Mouse (Mus musculus) kidney, postnatal 4 days (tissue): ENCODE results near the gene Olfr1461.

ENCODE experiments used
- DNase-seq, 2 experiments: peaks; one replicate each; pipeline ENCODE4 v3.0.0; 2021; ENCODE audit warnings: mixed read lengths in 2 of 2

The Olfr1461 gene

DNA sequence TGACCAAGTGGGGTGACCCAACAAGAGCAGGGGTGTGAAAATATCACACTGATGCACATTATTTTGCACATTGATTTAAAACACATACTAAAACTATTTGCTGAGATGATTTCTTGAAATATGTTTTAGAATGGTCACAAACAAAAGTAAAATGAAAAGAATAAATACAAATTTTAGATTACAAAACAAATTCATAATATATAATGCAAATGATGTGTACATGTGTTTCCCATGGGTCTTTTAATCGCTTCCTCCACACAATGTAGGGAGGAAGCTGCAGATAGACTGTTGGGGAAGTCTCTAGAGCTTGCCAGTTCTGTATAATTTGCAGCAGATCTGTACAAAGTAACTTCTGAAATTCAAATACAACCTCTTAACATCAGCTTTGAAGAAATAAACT, at the start of gene Olfr1461:
Gene Olfr1461, plus strand, starts transcription at position 301 of the 400 bp plus-strand sequence.
- no peak for DNase-seq

- no peak for DNase-seq
These were observed 13.4 kb upstream of the Olfr1461 start, which contains the start of gene Olfr1459 for GRCm38 (mm10) chr19:13149449-13149848. TSS of gene Olfr1459 (minus strand) at chr19:13149549.

DNA sequence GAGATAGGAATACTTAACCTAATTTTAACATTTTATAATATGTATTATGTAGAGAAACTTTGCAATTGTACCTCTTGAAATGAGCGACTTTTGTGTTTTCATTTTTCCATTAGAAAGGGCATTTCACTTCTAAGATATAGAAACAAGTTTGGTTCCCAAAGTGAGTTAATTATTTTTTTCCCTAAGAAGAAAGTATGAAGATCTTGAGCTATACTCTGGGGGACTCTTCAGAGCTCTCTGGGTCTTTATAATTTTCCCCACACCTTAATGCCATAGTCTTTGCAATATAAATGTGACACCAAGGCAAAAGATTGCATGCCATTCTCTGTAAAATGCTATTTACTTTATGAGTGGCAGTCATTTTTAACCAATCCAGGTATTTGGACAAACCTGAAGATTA, 22.6 kb downstream of the Olfr1461 start, which contains the start of gene Olfr1462:
Gene Olfr1462, plus strand, starts transcription at position 301 of the 400 bp plus-strand sequence.
- DNase-seq = no peak
